Mouse (Mus musculus): ENCODE results near the gene Rdh9.
"Not testable (repeated sequence)": the region's sequence is repeated elsewhere in the genome, so short reads cannot be mapped to it uniquely, and the experiment has no call there.

Rdh9 gene

GRCm38 (mm10) chr10:127759181-127760110 lies 16.7 kb upstream of the Rdh9 start, which contains the start of the genes Rdh1 and Rdh16f1:
Gene Rdh1 (plus strand): TSS chr10:127759721.
Gene Rdh16f1 (plus strand): TSS chr10:127759787.
- DNase-seq = no peak

GRCm38 (mm10) chr10:127762926-127763325 lies 13.3 kb upstream of the Rdh9 start:
- not testable (repeated sequence) for DNase-seq

DNA sequence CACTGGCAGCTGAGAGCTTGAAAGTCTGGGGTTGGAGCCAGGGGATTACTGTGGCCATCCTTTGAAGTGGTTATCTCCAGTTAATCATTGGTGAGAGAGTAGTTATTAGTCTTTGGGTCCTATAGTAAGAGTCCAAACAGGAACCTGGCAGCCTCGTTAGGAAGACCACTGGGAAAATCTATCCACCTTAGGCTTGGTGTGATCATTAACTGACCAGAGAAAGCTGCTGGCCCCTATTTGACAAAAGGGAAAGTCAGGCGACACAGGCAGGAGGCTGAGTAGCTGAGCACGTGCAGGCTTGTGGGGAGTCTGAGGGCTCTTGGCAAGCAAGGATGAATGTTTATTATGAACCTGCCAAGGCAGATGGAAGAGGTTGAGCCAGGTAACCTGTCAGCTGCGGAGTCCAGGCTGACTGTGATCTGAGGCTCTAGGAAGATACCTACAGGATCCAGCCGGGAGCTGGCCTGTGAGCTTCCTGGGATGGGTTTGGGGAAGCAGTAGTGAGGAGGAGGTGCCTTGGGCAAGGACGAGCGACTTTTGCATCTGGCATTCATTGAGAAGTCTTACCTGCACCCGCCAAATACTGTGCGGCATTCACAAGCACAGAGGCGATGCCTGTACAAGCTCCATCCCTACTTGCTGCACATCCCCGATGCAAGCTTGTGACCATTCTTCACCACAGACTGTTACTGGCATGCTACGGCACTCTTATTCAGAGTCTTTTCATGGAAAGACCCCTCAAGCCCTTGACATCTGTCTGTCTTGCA lies 12.1 kb upstream of the Rdh9 start:
- peak; percentile 83 for DNase-seq

DNA sequence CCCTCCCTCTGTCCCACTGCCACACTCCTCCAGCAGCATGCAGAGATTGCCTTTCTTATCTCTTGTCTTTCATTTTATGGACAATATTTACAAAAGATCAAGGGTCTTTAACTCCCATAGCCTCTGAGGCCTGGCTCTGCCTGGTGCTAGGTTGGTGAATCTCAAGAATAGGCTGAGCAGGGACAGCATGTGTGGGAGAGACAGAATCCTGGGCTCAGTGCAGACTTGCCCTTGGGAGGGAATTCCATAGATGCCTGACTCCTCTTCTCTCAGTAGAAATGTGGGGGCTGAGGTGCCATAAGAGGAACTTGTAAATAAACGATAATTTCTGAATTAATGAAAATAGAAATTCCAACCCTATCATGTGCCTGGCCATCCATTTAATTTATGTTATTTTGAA lies 9.6 kb upstream of the Rdh9 start:
- DNase-seq = no peak

- not testable (repeated sequence) for DNase-seq
Measured at GRCm38 (mm10) chr10:127782321-127782720, 6.1 kb downstream of the Rdh9 start.

DNA sequence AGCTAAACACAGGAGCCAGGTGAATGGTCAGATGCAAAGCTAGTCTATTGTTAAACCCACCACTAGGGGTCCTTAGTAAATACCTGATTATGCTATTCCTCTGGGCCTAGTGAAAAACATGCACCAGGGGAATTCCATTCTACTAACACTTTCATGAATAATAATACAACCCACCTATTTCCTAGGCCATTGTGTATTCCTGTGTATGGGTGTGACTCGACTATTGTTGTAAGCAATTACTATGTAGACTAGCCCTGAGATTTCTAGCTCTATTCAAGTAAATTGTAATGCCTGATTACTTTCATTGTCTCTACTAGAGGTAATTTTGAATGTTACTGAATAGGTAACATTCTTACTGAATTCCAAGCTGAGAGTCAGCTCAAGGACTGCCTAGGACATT lies 9.2 kb downstream of the Rdh9 start:
- peak; percentile 57 for DNase-seq

DNA sequence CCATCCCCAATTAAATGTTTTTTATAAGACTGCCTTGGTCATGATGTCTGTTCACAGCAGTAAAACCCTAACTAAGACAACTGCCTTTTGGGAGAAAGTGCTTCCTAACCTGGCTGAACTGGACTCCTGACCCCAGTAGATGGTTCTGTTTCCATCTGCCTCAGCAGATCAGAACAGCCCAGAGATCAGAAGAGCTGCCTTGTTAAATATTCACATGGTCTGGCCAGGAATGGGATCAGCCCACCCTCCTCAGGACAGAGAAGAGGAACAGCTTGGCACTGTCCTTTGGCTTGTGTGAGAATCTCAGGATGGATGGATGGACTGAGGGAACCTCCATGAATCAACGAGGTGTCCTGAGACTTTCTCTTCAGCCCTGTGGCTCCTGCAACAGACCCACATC lies 23.1 kb downstream of the Rdh9 start:
- DNase-seq = peak; percentile 91

DNA sequence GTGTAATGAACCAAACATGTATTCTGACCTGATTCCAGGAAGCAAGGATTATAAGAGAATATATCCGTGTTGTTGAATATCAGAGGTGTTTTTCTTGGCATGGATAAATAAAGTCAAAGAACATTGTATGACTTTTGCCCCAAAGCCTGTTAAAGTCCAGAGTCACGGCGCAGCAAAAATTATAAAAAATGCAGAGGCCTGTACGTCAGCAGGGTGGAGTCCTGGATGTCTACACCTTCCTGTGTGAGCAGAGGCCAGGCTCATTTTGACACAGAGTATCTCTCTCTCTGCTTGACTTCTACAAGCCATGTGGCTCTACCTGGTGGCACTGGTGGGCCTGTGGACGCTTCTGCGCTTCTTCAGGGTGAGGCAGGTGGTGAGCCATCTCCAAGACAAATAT lies 24.7 kb downstream of the Rdh9 start, which contains the start of gene Rdh16:
Gene Rdh16 (plus strand): TSS at position 262 of the 400 bp plus-strand sequence.
- peak; percentile 88 for DNase-seq

DNA sequence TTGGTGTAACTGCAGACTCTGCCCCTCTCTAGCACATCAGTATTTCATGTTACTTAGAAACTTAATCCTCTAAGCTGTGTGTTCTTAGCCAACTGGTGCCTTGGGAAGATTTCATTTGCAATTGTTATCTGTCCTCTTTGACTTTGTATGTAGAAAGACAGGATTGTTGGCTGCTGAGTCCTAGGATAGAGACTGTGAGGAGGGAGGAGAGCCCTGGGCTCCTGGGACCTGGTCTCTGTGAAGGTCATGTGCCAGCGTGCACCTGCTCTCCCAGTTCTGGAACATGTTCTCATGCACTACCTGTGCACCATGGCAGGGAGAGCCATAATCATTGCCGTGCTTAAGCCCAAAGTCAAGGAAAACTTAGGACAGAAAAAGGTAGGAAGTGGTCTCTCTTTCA lies 25.4 kb downstream of the Rdh9 start:
- peak; percentile 54 for DNase-seq

GRCm38 (mm10) chr10:127802236-127802635 lies 26.1 kb downstream of the Rdh9 start:
- no peak for DNase-seq

DNA sequence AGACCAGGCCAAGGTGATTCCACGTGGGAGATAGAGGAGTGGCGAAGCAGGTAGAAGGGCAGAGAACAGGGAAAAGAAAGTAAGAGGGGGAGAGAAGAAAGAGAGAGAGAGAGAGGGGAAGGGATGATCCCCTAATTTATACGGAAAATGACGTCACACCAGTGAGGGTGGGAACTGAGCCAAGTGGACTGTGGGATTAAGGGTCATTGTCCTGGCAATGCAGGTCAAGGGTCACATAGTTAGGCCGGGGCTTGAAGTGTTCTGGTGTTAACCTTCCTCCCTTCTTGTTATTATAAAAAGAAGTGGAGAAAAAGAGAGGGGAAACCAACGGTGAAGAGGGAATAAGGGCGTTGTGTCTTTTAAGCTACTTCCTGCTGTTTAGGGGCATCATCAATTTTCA lies 28.2 kb downstream of the Rdh9 start:
- DNase-seq = peak; percentile 78

DNA sequence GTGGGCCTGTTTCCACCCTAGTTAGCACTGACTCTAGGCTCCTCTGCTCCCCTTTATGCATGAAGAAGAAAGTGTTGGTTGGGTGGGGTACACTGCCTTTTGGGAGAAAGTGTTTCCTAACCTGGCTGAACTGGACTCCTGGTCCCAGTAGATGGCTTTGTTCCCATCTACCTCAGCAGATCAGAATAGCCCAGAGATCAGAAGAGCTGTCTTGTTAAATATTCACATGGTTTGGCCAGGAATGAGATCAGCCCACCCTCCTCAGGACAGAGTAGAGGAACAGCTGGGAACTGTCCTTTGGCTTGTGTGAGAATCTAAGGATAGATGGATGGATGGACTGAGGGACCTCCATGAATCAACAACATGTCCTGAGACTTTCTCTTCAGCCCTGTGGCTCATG lies 39.7 kb downstream of the Rdh9 start:
- DNase-seq = peak; percentile 75

GRCm38 (mm10) chr10:127817268-127817910 lies 41.2 kb downstream of the Rdh9 start:
- peak; percentile 68 for DNase-seq

GRCm38 (mm10) chr10:127821806-127822205 lies 45.6 kb downstream of the Rdh9 start:
- DNase-seq = not testable (repeated sequence)

GRCm38 (mm10) chr10:127825386-127825785 lies 49.2 kb downstream of the Rdh9 start:
- peak; percentile 61 for DNase-seq

- no peak for DNase-seq
Measured at GRCm38 (mm10) chr10:127829121-127829520, 52.9 kb downstream of the Rdh9 start.

DNA sequence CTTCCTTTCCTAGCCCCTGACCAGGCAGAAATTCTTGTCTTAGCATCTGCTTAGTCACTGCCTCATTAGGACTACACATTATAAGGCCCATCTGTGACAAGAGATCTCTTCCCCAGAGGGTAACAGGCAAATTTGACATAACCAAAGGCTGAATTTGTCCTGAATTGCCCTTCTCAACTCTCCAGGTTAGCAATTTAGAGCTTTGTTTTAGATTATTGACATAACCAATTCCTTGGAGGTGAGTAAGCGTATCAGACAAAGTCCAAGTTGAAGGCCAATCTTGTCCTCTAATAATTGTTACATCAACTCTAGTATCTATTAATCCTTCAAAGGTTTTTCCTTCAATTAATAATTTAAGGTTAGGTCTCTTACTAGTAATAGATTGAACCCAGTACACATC lies 58.0 kb downstream of the Rdh9 start:
- peak; percentile 85 for DNase-seq

DNA sequence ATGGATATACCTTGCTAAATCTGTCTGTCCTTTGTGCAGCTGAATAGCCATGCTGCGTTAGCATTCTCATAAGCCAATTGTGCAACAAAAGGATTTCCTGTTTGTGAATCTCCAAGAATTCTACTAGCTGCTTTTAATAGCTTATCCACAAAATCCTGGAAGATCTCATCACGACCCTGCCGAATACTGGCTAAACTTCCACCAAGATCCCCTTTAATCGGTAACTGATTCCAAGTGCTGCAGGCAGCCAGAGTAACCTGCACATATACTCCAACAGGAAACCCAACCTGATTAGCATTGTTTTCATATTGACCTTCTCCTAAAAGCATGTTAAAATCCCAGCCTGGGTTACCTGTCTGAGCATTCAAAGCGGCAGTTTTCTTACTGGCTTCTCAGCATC lies 59.1 kb downstream of the Rdh9 start:
- peak; percentile 91 for DNase-seq

- peak; percentile 77 for DNase-seq
Measured at GRCm38 (mm10) chr10:127837793-127838192, 61.6 kb downstream of the Rdh9 start.

- DNase-seq = no peak
Measured at GRCm38 (mm10) chr10:127838539-127838938, 62.4 kb downstream of the Rdh9 start.

DNA sequence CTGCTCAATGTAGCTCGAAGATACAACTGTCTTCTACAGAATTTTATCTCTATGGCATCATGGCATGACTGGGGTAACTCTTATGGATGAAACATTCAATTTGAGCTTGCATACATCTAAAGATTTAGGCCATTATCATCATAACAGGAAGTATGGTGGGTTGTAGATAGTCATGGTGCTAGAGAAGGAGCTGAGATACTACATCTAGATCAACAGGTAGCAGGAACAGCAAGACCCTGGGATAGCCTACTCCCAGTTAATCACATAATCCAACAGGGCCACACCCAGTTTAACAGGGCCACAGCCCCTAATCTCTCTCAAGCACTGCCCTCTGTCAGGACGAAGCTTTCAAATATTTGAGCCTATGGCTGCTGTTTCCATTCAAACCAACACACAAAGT lies 64.6 kb downstream of the Rdh9 start:
- DNase-seq = no peak

All from kidney, adult 9 months (tissue).